Mouse (Mus musculus) adrenal gland, postnatal 0 days (tissue): ENCODE results near the gene Vmn1r20. TPM values are rescaled to one million over a fixed set of nuclear protein-coding genes. Genes with fewer than 3 reads are reported as not detected.

Experiments
- polyA plus RNA-seq: library from polyadenylated mRNA; unstranded; fragments of >200 nt; fragmentation: Nextera tagmentation; extraction: Ambion mirVana; gene quantifications from 2 replicates; pipeline ENCODE4 v1.2.1, GENCODE M21; 2015

The Vmn1r20 gene
- not detected in 2 replicates for polyA plus RNA-seq

DNA sequence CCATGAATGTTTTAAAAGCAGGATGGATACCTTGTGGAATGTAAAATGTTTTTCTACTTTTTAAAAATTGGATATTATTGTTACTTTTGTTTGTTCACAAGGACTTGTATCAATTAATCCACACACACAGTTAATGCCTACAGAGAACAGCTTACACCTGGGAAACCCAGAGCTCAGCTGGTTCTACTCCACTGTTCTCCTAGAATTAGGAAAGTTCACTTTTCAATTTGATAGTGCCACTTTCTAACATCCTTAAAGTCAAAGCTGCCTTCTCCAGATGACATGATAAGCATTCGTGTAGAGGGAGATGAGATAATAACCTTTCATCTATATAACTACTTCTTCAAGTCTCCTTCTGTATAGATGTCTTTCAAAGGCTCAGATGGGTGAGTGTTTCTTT, at the start of gene Vmn1r20:
Gene Vmn1r20 (plus strand): TSS at position 301 of the 400 bp plus-strand sequence.

DNA sequence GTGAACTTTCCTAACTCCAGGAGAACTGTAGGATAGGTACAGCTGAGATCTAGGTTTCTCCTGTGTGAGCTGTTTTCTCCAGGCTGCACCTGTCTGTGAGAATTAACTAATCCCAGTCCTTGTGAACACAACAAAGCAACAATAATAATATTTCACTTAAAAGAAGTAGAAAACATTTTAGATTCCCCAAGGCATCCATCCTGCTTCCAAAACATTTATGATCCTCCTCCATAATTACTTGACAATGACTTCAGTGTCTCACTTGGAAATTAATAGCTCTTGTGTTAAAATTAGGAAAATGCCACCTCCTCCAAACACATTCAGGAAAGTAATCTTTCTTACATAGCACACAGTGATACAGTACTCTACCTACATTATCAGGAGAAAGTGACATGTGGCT, 33.0 kb upstream of the Vmn1r20 start, which contains the start of gene Vmn1r18:
Gene Vmn1r18 (minus strand): TSS at position 101 of the 400 bp plus-strand sequence.

DNA sequence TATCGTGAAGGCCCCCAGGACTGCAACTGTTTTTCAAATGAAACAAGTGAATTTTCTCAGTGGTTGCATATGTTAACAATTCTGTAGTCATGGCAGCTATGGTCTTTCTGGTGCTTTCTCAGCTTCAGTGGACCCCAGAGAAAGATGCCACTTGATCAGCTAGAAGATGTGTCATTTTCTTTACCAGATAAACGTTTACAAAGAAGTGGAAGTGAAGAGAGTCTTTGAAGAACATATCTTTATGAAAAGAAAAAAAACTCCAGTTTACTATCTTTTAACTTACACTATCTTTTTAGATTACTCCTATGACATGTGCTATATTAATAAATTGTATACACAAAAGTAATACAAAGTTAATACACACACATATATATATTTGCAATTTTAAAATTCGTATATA, 25.2 kb upstream of the Vmn1r20 start, which contains the start of gene Vmn1r19:
Gene Vmn1r19 (plus strand): TSS at position 301 of the 400 bp plus-strand sequence.

Other genes starting within 250 kb of the Vmn1r20 start
- not detected in 2 replicates for gene Vmn1r13, start 225.6 kb upstream of the Vmn1r20 start, polyA plus RNA-seq
- not detected in 2 replicates for gene Vmn1r14, start 197.2 kb upstream of the Vmn1r20 start, polyA plus RNA-seq
- gene Vmn1r15, start 171.0 kb upstream of the Vmn1r20 start, polyA plus RNA-seq = not detected in 2 replicates
- gene Vmn1r16, start 99.4 kb upstream of the Vmn1r20 start, polyA plus RNA-seq = not detected in 2 replicates
- gene Vmn1r17, start 65.2 kb upstream of the Vmn1r20 start, polyA plus RNA-seq = not detected in 2 replicates
- gene Vmn1r18, start 33.1 kb upstream of the Vmn1r20 start, polyA plus RNA-seq = not detected in 2 replicates
- gene Vmn1r19, start 25.1 kb upstream of the Vmn1r20 start, polyA plus RNA-seq = not detected in 2 replicates
- gene Ppm1k, start 106.5 kb downstream of the Vmn1r20 start, polyA plus RNA-seq = 4.9 and 8.1 TPM in 2 replicates
- 7.4 and 10.1 TPM in 2 replicates for gene Herc6, start 152.1 kb downstream of the Vmn1r20 start, polyA plus RNA-seq